Mouse (Mus musculus): ENCODE results near the gene Csf3. TPM values are rescaled to one million over a fixed set of nuclear protein-coding genes. Genes with fewer than 3 reads are reported as not detected.

The Csf3 gene
- polyA plus RNA-seq, 1 experiment from 2014 or later, result 0.11 TPM

DNA sequence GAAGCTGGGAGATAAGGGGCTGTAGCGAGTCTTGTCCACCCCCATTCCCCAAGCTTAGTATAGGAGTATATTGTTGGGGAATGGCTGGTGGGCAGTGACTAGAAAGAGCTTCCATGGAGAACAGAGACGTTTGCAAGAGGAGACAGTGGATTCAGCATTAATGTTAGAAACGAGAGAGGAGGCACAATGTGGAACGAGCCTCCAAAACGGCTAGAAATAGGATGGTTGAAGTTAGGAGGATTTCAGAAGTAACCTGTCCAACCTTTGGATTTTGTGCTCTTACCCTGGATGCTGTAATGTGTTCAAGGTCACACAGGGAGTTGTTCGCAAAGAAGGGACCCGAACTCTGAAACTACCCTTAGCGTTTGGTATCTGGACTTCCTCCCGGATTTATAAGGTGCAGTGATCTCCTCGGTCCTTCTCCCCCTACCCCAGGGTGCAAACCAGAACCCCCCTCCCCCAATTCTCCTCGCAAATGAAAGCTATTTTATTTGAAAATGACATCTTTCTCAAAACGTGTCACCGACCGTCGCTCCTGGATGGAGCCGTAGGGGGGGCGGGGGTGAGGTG lies 40.1 kb downstream of the Csf3 start:
- DNase-seq (ENCODE audit: low spot score), result no peak

DNA sequence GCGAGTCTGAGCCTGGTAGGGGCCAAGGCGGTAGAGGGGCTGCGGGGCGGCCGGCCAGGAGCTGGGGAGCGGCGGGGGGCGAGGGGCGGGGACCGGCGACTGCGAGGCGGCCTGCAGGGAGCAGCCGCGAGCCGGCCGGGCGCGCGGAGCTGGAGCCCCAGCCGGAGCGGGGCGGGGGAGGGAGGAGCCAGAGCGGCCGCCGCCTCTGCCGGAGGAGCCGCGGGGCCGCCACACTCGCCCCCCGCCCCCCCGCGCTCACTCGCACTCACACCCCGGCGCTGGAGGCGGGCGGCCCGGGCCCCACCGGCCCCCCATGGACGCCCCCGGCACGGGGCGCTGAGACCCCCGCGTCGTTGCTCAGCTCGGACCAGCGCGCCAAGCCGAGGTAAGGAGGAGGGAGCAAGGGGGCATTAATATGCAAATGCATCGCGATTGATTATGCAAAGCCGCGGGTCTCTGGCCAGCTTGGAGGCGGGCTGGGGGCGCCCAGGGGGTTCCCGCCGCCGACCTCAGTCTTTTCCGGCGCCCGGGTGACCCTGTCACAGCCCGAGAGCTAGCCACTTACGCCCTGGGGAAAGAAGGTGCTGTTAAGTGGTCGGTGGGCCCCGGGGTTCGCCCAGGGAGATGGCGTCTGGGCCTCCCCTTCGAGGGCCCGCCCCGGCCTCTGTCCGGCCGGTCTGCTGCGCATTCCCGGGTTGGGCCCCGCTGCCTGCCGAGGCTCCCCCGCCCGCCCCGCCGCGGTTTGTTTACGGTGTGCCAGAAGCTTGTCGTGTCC lies 40.7 kb downstream of the Csf3 start:
- H3K9ac ChIP-seq (ENCODE audit: low read length), result peak overlapping the region; percentile 98
- peak overlapping the region; percentile 99 for H3K27ac ChIP-seq (replicated peaks)
- H3K27me3 ChIP-seq (ENCODE audit: control insufficient read depth, insufficient read depth, low read length), result no peaks in the 10 kb centered on the region
- peak overlapping the region; percentile 87 for H3K4me2 ChIP-seq (replicated peaks; ENCODE audit: low read depth)
- peaks cover 31% of the 10 kb centered on the region for H3K4me1 ChIP-seq (replicated peaks; ENCODE audit: control insufficient read depth, insufficient read depth)
- H3K9me3 ChIP-seq (ENCODE audit: control insufficient read depth, low read length), result no peaks in the 10 kb centered on the region
- WGBS, result under 1% methylated on average over 45 of the region's 86 CpGs
- peak overlapping the region; percentile 98 for H3K4me3 ChIP-seq (ENCODE audit: low read depth, low read length)
- no peaks in the 10 kb centered on the region for H3K36me3 ChIP-seq (ENCODE audit: control insufficient read depth, insufficient read depth, low read length)
- DNase-seq (ENCODE audit: low spot score) (peak; percentile 90), ATAC-seq (ENCODE audit: low FRiP score, low TSS enrichment) (peak; percentile 80)
- TF ChIP-seq CTCF (IDR thresholded peaks at IDR 0.05; ENCODE audit: low read depth) (peak; percentile 57), EP300 (optimal IDR thresholded peaks at IDR 0.05) (no peak)

More for the DNA sequence above, 40.1 kb downstream of the Csf3 start:
- Histone ChIP-seq H3K4me2 (replicated peaks; ENCODE audit: low read depth) (peak overlapping the region; percentile 87), H3K27ac (replicated peaks) (peak overlapping the region; percentile 99), H3K4me1 (replicated peaks; ENCODE audit: control insufficient read depth, insufficient read depth) (peaks cover 24% of the 10 kb centered on the region), H3K36me3 (ENCODE audit: control insufficient read depth, insufficient read depth, low read length) (no peaks in the 10 kb centered on the region), H3K4me3 (ENCODE audit: low read depth, low read length) (peak overlapping the region; percentile 98), H3K27me3 (ENCODE audit: control insufficient read depth, insufficient read depth, low read length) (no peaks in the 10 kb centered on the region), H3K9ac (ENCODE audit: low read length) (peak overlapping the region; percentile 98), H3K9me3 (ENCODE audit: control insufficient read depth, low read length) (no peaks in the 10 kb centered on the region)
- 0% methylated on average over 17 of the region's 17 CpGs for WGBS
- no peak for TF ChIP-seq EP300 (optimal IDR thresholded peaks at IDR 0.05)
- ATAC-seq (ENCODE audit: low FRiP score, low TSS enrichment), result no peak

DNA sequence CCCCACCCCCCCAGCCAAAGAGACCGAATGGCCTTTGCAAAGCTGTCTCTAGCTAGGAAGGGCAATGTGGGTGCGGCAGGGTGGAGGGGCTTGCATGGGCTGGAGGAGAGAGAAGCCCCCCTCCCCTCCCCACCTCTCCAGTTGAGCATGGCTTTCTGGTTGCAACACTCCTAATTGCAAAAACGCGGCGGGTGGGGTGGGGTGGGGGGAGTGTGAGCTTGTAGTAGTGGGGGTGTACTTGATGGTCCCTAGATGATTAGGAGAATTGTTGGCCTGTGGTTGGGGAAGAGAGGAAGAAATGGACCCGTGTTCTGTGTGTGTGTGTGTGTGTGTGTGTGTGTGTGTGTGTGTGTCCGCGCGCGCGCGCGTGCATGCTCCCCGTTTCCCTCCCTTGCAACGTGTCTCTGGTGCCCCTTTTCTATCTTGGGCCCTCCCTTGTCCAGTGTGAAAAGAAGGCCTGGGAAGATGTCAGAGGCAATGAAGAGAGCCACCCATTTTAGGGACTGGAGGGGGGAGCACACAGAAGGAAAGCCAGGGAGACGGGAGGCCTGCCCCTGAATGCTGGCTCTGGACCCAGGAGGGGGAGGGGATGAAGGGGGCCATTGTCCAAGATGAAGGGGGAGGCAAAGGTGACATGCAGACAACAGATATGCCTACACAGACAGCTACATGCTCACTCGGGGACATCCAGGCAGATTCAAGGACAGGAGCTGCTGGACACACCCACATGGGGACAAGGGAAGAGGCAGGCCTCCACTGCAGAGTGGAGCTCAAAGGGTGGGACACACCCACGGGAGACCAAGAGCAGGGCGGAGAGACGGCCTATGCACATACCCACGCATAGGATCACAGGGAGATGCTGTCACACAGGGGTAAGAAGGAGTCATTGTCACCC lies 41.6 kb downstream of the Csf3 start:
- Histone ChIP-seq H3K27ac (replicated peaks) (peak overlapping the region; percentile 99), H3K9me3 (ENCODE audit: control insufficient read depth, low read length) (no peaks in the 10 kb centered on the region), H3K9ac (ENCODE audit: low read length) (peak overlapping the region; percentile 98), H3K4me2 (replicated peaks; ENCODE audit: low read depth) (peak overlapping the region; percentile 87), H3K4me1 (replicated peaks; ENCODE audit: control insufficient read depth, insufficient read depth) (peaks cover 34% of the 10 kb centered on the region), H3K4me3 (ENCODE audit: low read depth, low read length) (peak overlapping the region; percentile 98), H3K36me3 (ENCODE audit: control insufficient read depth, insufficient read depth, low read length) (no peaks in the 10 kb centered on the region), H3K27me3 (ENCODE audit: control insufficient read depth, insufficient read depth, low read length) (no peaks in the 10 kb centered on the region)
- 1% methylated on average over 20 of the region's 21 CpGs for WGBS
- DNase-seq (ENCODE audit: low spot score) (peak; percentile 62), ATAC-seq (ENCODE audit: low FRiP score, low TSS enrichment) (peak; percentile 11)
- TF ChIP-seq CTCF (IDR thresholded peaks at IDR 0.05; ENCODE audit: low read depth), result no peak
- TF ChIP-seq EP300 (optimal IDR thresholded peaks at IDR 0.05), result no peak

GRCm38 (mm10) chr11:98743655-98744345 lies 42.7 kb downstream of the Csf3 start:
- WGBS, result 9% methylated on average over 9 of the region's 9 CpGs
- no peaks in the 10 kb centered on the region for H3K27me3 ChIP-seq (ENCODE audit: control insufficient read depth, insufficient read depth, low read length)
- DNase-seq (ENCODE audit: low spot score), result peak; percentile 60
- H3K9ac ChIP-seq (ENCODE audit: low read length), result peak overlapping the region; percentile 98
- peaks cover 42% of the 10 kb centered on the region for H3K4me1 ChIP-seq (replicated peaks; ENCODE audit: control insufficient read depth, insufficient read depth)
- H3K4me2 ChIP-seq (replicated peaks; ENCODE audit: low read depth), result peak overlapping the region; percentile 87
- H3K9me3 ChIP-seq (ENCODE audit: control insufficient read depth, low read length), result no peaks in the 10 kb centered on the region
- TF ChIP-seq CTCF (IDR thresholded peaks at IDR 0.05; ENCODE audit: low read depth) (no peak), EP300 (optimal IDR thresholded peaks at IDR 0.05) (no peak)
- H3K4me3 ChIP-seq (ENCODE audit: low read depth, low read length), result peak overlapping the region; percentile 98
- peak overlapping the region; percentile 99 for H3K27ac ChIP-seq (replicated peaks)
- ATAC-seq (ENCODE audit: low FRiP score, low TSS enrichment), result no peak
- no peaks in the 10 kb centered on the region for H3K36me3 ChIP-seq (ENCODE audit: control insufficient read depth, insufficient read depth, low read length)

DNA sequence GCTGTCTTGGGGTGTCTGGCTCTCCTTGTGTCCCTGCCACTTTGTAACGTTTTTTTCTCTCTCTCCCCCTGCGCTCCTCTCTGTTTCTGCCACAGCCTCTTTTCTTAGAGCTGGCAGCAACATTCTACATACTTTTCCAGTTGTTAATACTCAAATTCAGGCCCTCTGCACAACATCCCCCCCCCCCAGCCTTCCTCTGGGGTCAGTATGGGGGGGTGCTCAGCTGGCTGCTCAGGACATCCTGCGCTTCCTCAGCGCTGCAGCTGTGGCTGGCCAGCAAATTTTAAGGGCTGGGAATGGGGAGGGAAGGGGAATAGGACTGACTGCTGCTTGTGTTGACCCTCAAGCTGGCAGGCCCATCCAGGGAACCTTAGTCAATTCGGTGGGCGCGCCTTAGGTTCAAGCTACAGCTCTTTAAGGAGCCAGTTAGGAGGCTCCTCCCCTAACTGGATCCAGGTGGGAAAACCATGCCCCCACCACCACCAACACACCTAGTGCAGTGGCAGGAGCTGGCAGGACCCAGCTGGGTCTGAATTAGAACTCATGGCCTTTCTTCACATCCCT lies 43.5 kb downstream of the Csf3 start:
- Histone ChIP-seq H3K4me3 (ENCODE audit: low read depth, low read length) (peak overlapping the region; percentile 98), H3K27me3 (ENCODE audit: control insufficient read depth, insufficient read depth, low read length) (no peaks in the 10 kb centered on the region), H3K4me1 (replicated peaks; ENCODE audit: control insufficient read depth, insufficient read depth) (peaks cover 49% of the 10 kb centered on the region), H3K9ac (ENCODE audit: low read length) (peak overlapping the region; percentile 35; the same call in 1 of the 2 replicates), H3K27ac (replicated peaks) (peak overlapping the region; percentile 99), H3K9me3 (ENCODE audit: control insufficient read depth, low read length) (no peaks in the 10 kb centered on the region), H3K4me2 (replicated peaks; ENCODE audit: low read depth) (peak overlapping the region; percentile 87), H3K36me3 (ENCODE audit: control insufficient read depth, insufficient read depth, low read length) (no peaks in the 10 kb centered on the region)
- peak; percentile 19 for DNase-seq (ENCODE audit: low spot score)
- WGBS, result 35% methylated on average over 7 of the region's 7 CpGs
- no peak for ATAC-seq (ENCODE audit: low FRiP score, low TSS enrichment)
- no peak for TF ChIP-seq EP300 (optimal IDR thresholded peaks at IDR 0.05)
- TF ChIP-seq CTCF (IDR thresholded peaks at IDR 0.05; ENCODE audit: low read depth), result no peak

All from stomach, postnatal 0 days (tissue).